Mouse (Mus musculus) cortical plate, adult 2 months (tissue): ENCODE measurements around the gene Hes7.

Experiments used
- CTCF ChIP-seq: fragments of 200-500 bp; IDR thresholded peaks from 2 replicates; pipeline ENCODE4 v1.5.1; 2011; ENCODE audit warnings: mild to moderate bottlenecking, control low read depth, low read length; ENCODE audit not compliant: insufficient read depth; ENCODE audit errors: extremely low read depth
- POLR2A ChIP-seq: fragments of 200-500 bp; IDR thresholded peaks from 2 replicates; pipeline ENCODE4 v1.6.1; 2011; ENCODE audit warnings: mild to moderate bottlenecking, low read length, control low read depth; ENCODE audit not compliant: insufficient read depth; ENCODE audit errors: extremely low read depth

GRCm38 (mm10) chr11:69124498-69124847 is 4.3 kb downstream of the Hes7 start:
- TF ChIP-seq POLR2A (no peak), CTCF (no peak)
